Mouse (Mus musculus) hindbrain, embryonic 14.5 days (tissue): ENCODE data around the gene Sik1. TPM values are rescaled to one million over a fixed set of nuclear protein-coding genes. Genes with fewer than 3 reads are reported as not detected.

Experiments
- ATAC-seq: fragments of 200-750 bp; cut with Nextera tagmentation; 2 replicates; pipeline ENCODE4 v1.8.0; 2017; ENCODE audit warnings: moderate number of reproducible peaks, mild to moderate bottlenecking, moderate TSS enrichment, moderate library complexity; ENCODE audit not compliant: low FRiP score
- DNase-seq: peaks from one replicate; pipeline ENCODE4 v3.0.0-alpha.2; 2015; ENCODE audit warnings: low spot score
- H3K27ac ChIP-seq: fragments of 300-500 bp; sonication (generic); 2 replicates; pipeline ENCODE4 v1.5.1; 2014; ENCODE audit warnings: mild to moderate bottlenecking, moderate library complexity
- H3K27me3 ChIP-seq: fragments of 300-500 bp; sonication (generic); 2 replicates; pipeline ENCODE4 v1.6.1; 2014; ENCODE audit warnings: mild to moderate bottlenecking, low read length, mixed read lengths; ENCODE audit not compliant: control insufficient read depth, insufficient read depth
- H3K36me3 ChIP-seq: fragments of 300-500 bp; sonication (generic); replicated peaks from 2 replicates; pipeline ENCODE4 v1.6.1; 2014; ENCODE audit not compliant: control insufficient read depth, insufficient read depth
- H3K4me1 ChIP-seq: fragments of 300-500 bp; sonication (generic); replicated peaks from 2 replicates; pipeline ENCODE4 v1.6.1; 2014; ENCODE audit warnings: antibody characterized with exemption, low read length, mixed read lengths; ENCODE audit not compliant: control insufficient read depth, insufficient read depth
- H3K4me2 ChIP-seq: fragments of 300-500 bp; sonication (generic); replicated peaks from 2 replicates; pipeline ENCODE4 v1.6.1; 2014; ENCODE audit warnings: mild to moderate bottlenecking, moderate library complexity
- H3K4me3 ChIP-seq: fragments of 300-500 bp; sonication (generic); replicated peaks from 2 replicates; pipeline ENCODE4 v1.5.1; 2014; ENCODE audit warnings: mild to moderate bottlenecking, low read length
- H3K9ac ChIP-seq: fragments of 300-500 bp; sonication (generic); 2 replicates; pipeline ENCODE4 v1.6.1; 2014
- H3K9me3 ChIP-seq: fragments of 300-500 bp; sonication (generic); 2 replicates; pipeline ENCODE4 v1.6.1; 2016; ENCODE audit warnings: low read length; ENCODE audit not compliant: control insufficient read depth
- WGBS: fragments of 180-500 bp; shearing (Covaris S2); extraction: QIAGEN DNeasy Blood & Tissue Kit; methylation state at CpG from one replicate; pipeline ENCODE4 v1.1.7; 2014; 5-methylcytosine and 5-hydroxymethylcytosine counted together
- polyA plus RNA-seq: library from polyadenylated mRNA; unstranded; fragments of >200 nt; fragmentation: Nextera tagmentation; extraction: Ambion mirVana; gene quantifications from 2 replicates; pipeline ENCODE4 v1.2.1, GENCODE M21; 2014

Gene Sik1
- 17.0 and 20.5 TPM in 2 replicates for polyA plus RNA-seq

- peak within 1 kb of the TSS; percentile 86 for H3K27ac ChIP-seq
- H3K9me3 ChIP-seq, result no peaks in the 10 kb centered on the region
- no peaks in the 10 kb centered on the region for H3K27me3 ChIP-seq
- WGBS, result under 1% methylated on average over 85 of the region's 92 CpGs
- ATAC-seq, result peak; percentile 95
- H3K36me3 ChIP-seq, result peaks cover 3% of the 10 kb centered on the region
- H3K4me3 ChIP-seq, result peak within 1 kb of the TSS; percentile 84
- peak; percentile 99 for DNase-seq
- peak within 1 kb of the TSS; percentile 92 for H3K9ac ChIP-seq
- peak within 1 kb of the TSS; percentile 49 for H3K4me2 ChIP-seq
- peaks cover 36% of the 10 kb centered on the region for H3K4me1 ChIP-seq
Measured at GRCm38 (mm10) chr17:31855597-31856518, at the start of gene Sik1. Sik1 (minus strand) TSS chr17:31855804.

GRCm38 (mm10) chr17:31905201-31905790 lies 49.7 kb upstream of the Sik1 start:
- Histone ChIP-seq H3K4me1 (no peaks in the 10 kb centered on the region), H3K9ac (no peak overlapping the region), H3K27ac (peak overlapping the region; percentile 63; the same call in 1 of the 2 replicates), H3K36me3 (no peaks in the 10 kb centered on the region), H3K9me3 (no peaks in the 10 kb centered on the region), H3K27me3 (no peaks in the 10 kb centered on the region), H3K4me2 (no peak overlapping the region), H3K4me3 (no peak overlapping the region)
- ATAC-seq (no peak), DNase-seq (no peak)
- 90% methylated on average over 9 of the region's 9 CpGs for WGBS

- Histone ChIP-seq H3K9ac (no peak overlapping the region), H3K9me3 (no peaks in the 10 kb centered on the region), H3K4me1 (no peaks in the 10 kb centered on the region), H3K27ac (no peak overlapping the region), H3K36me3 (no peaks in the 10 kb centered on the region), H3K27me3 (no peaks in the 10 kb centered on the region), H3K4me2 (no peak overlapping the region), H3K4me3 (no peak overlapping the region)
- no peak for ATAC-seq
- DNase-seq, result no peak
- WGBS, result 83% methylated on average over 7 of the region's 7 CpGs
Measured at GRCm38 (mm10) chr17:31904036-31904435, 48.4 kb upstream of the Sik1 start.

- H3K4me3 ChIP-seq, result no peak overlapping the region
- no peak overlapping the region for H3K4me2 ChIP-seq
- H3K27ac ChIP-seq, result no peak overlapping the region
- DNase-seq (no peak), ATAC-seq (no peak)
- H3K27me3 ChIP-seq, result no peaks in the 10 kb centered on the region
- no peaks in the 10 kb centered on the region for H3K36me3 ChIP-seq
- no peak overlapping the region for H3K9ac ChIP-seq
- H3K4me1 ChIP-seq, result no peaks in the 10 kb centered on the region
- no peaks in the 10 kb centered on the region for H3K9me3 ChIP-seq
- whole genome bisulfite sequencing, result 76% methylated on average over 3 of the region's 3 CpGs
Measured at GRCm38 (mm10) chr17:31902630-31903198, 47.1 kb upstream of the Sik1 start.

- H3K4me1 ChIP-seq, result no peaks in the 10 kb centered on the region
- no peaks in the 10 kb centered on the region for H3K9me3 ChIP-seq
- no peak overlapping the region for H3K27ac ChIP-seq
- no peak overlapping the region for H3K4me3 ChIP-seq
- ATAC-seq, result no peak
- no peak overlapping the region for H3K9ac ChIP-seq
- DNase-seq, result no peak
- 81% methylated on average over 11 of the region's 11 CpGs for WGBS
- H3K27me3 ChIP-seq, result no peaks in the 10 kb centered on the region
- H3K4me2 ChIP-seq, result no peak overlapping the region
- H3K36me3 ChIP-seq, result no peaks in the 10 kb centered on the region
Measured at GRCm38 (mm10) chr17:31901461-31902204, 46.0 kb upstream of the Sik1 start.

GRCm38 (mm10) chr17:31898941-31899340 lies 43.3 kb upstream of the Sik1 start:
- Histone ChIP-seq H3K4me3 (no peak overlapping the region), H3K36me3 (no peaks in the 10 kb centered on the region), H3K9me3 (no peaks in the 10 kb centered on the region), H3K4me1 (no peaks in the 10 kb centered on the region), H3K27me3 (no peaks in the 10 kb centered on the region), H3K9ac (no peak overlapping the region), H3K27ac (no peak overlapping the region), H3K4me2 (no peak overlapping the region)
- ATAC-seq (no peak), DNase-seq (no peak)
- WGBS, result 65% methylated on average over 5 of the region's 5 CpGs

GRCm38 (mm10) chr17:31897186-31897793 lies 41.7 kb upstream of the Sik1 start:
- Histone ChIP-seq H3K27ac (no peak overlapping the region), H3K4me3 (no peak overlapping the region), H3K27me3 (no peaks in the 10 kb centered on the region), H3K36me3 (no peaks in the 10 kb centered on the region), H3K4me1 (peaks cover 7% of the 10 kb centered on the region; the same call in 1 of the 2 replicates), H3K9ac (no peak overlapping the region), H3K4me2 (no peak overlapping the region), H3K9me3 (no peaks in the 10 kb centered on the region)
- no peak for ATAC-seq
- DNase-seq, result no peak
- 87% methylated on average over 4 of the region's 4 CpGs for WGBS

GRCm38 (mm10) chr17:31896751-31897150 lies 41.1 kb upstream of the Sik1 start:
- H3K4me3 ChIP-seq, result no peak overlapping the region
- H3K27me3 ChIP-seq, result no peaks in the 10 kb centered on the region
- no peak overlapping the region for H3K9ac ChIP-seq
- no peak for DNase-seq
- H3K4me1 ChIP-seq, result peaks cover 11% of the 10 kb centered on the region; the same call in 1 of the 2 replicates
- no peak for ATAC-seq
- 85% methylated on average over 3 of the region's 3 CpGs for WGBS
- no peaks in the 10 kb centered on the region for H3K36me3 ChIP-seq
- no peak overlapping the region for H3K27ac ChIP-seq
- H3K9me3 ChIP-seq, result no peaks in the 10 kb centered on the region
- H3K4me2 ChIP-seq, result no peak overlapping the region
